Mouse (Mus musculus) hindlimb bud, embryonic 11.5 days (tissue): ENCODE results near the gene 9130008F23Rik.

ENCODE experiments used
- DNase-seq: peaks from one replicate; pipeline ENCODE4 v3.0.0-alpha.2; 2012; ENCODE audit warnings: low read depth, low spot score; ENCODE audit errors: extremely low spot score

The 9130008F23Rik gene

GRCm38 (mm10) chr17:40879924-40880691 is at the start of gene 9130008F23Rik:
9130008F23Rik (minus strand) TSS chr17:40880559.
- no peak for DNase-seq

GRCm38 (mm10) chr17:40915499-40915898 is 35.1 kb upstream of the 9130008F23Rik start:
- no peak for DNase-seq

GRCm38 (mm10) chr17:40914250-40914649 is 33.9 kb upstream of the 9130008F23Rik start, which contains the start of gene Glyatl3:
Glyatl3 (minus strand) TSS chr17:40914350.
- DNase-seq = no peak

GRCm38 (mm10) chr17:40904721-40905154 is 24.4 kb upstream of the 9130008F23Rik start:
- no peak for DNase-seq

GRCm38 (mm10) chr17:40904056-40904597 is 23.8 kb upstream of the 9130008F23Rik start:
- DNase-seq = no peak

- DNase-seq = no peak
Measured at GRCm38 (mm10) chr17:40903345-40903744, 23.0 kb upstream of the 9130008F23Rik start.

GRCm38 (mm10) chr17:40899783-40900363 is 19.5 kb upstream of the 9130008F23Rik start:
- no peak for DNase-seq

GRCm38 (mm10) chr17:40896863-40897262 is 16.5 kb upstream of the 9130008F23Rik start:
- DNase-seq = no peak

GRCm38 (mm10) chr17:40887849-40888536 is 7.6 kb upstream of the 9130008F23Rik start:
- no peak for DNase-seq

GRCm38 (mm10) chr17:40885155-40885554 is 4.8 kb upstream of the 9130008F23Rik start:
- no peak for DNase-seq

GRCm38 (mm10) chr17:40882172-40882571 is 1.8 kb upstream of the 9130008F23Rik start:
- DNase-seq = no peak

GRCm38 (mm10) chr17:40879528-40879923 is 833 bp downstream of the 9130008F23Rik start:
- DNase-seq = no peak

- DNase-seq = no peak
Measured at GRCm38 (mm10) chr17:40877741-40878140, 2.6 kb downstream of the 9130008F23Rik start.

- no peak for DNase-seq
Measured at GRCm38 (mm10) chr17:40875568-40875967, 4.8 kb downstream of the 9130008F23Rik start.

GRCm38 (mm10) chr17:40874701-40875100 is 5.7 kb downstream of the 9130008F23Rik start:
- no peak for DNase-seq

GRCm38 (mm10) chr17:40873582-40874011 is 6.8 kb downstream of the 9130008F23Rik start:
- no peak for DNase-seq

GRCm38 (mm10) chr17:40872626-40873025 is 7.7 kb downstream of the 9130008F23Rik start:
- DNase-seq = no peak

GRCm38 (mm10) chr17:40868952-40869747 is 11.2 kb downstream of the 9130008F23Rik start:
- DNase-seq = no peak

- no peak for DNase-seq
Measured at GRCm38 (mm10) chr17:40855065-40855464, 25.3 kb downstream of the 9130008F23Rik start.

GRCm38 (mm10) chr17:40837308-40837707 is 43.1 kb downstream of the 9130008F23Rik start:
- no peak for DNase-seq

- no peak for DNase-seq
Measured at GRCm38 (mm10) chr17:40831870-40832269, 48.5 kb downstream of the 9130008F23Rik start.
